Mouse (Mus musculus) heart, adult 2 months (tissue): ENCODE data around the gene Col6a2. TPM values are rescaled to one million over a fixed set of nuclear protein-coding genes. Genes with fewer than 3 reads are reported as not detected.

ENCODE experiments used
- DNase-seq, 2 experiments: peaks; one replicate each; pipeline ENCODE4 v3.0.0; 2021
- H3K27ac ChIP-seq: fragments of 200-600 bp; 2 replicates; pipeline ENCODE4 v1.8.1; 2022
- H3K27me3 ChIP-seq: fragments of 200-500 bp; 2 replicates; pipeline ENCODE4 v1.6.1; 2012; ENCODE audit warnings: mild to moderate bottlenecking, low read length, inconsistent platforms, mixed read lengths; ENCODE audit not compliant: control insufficient read depth, insufficient read depth
- H3K36me3 ChIP-seq: fragments of 200-500 bp; 2 replicates; pipeline ENCODE4 v1.6.1; 2012; ENCODE audit warnings: low read length, inconsistent platforms; ENCODE audit not compliant: control insufficient read depth, insufficient read depth
- H3K4me1 ChIP-seq: fragments of 200-500 bp; 2 replicates; pipeline ENCODE4 v1.6.1; 2011; ENCODE audit warnings: low read length; ENCODE audit not compliant: control insufficient read depth, insufficient read depth
- H3K4me3 ChIP-seq: fragments of 200-600 bp; 2 replicates; pipeline ENCODE4 v1.8.1; 2022
- H3K79me2 ChIP-seq: fragments of 200-500 bp; replicated peaks from 2 replicates; pipeline ENCODE4 v1.6.1; 2012; ENCODE audit warnings: mild to moderate bottlenecking, inconsistent platforms, low read length, moderate library complexity, mixed read lengths; ENCODE audit not compliant: control insufficient read depth, insufficient read depth
- H3K9ac ChIP-seq: fragments of 200-500 bp; 2 replicates; pipeline ENCODE4 v1.6.1; 2012; ENCODE audit warnings: low read depth, mild to moderate bottlenecking, control low read depth, inconsistent platforms, low read length, mixed read lengths
- CTCF ChIP-seq: fragments of 200-600 bp; IDR thresholded peaks from 2 replicates; pipeline ENCODE4 v1.8.1; 2022; ENCODE audit warnings: antibody characterized with exemption, mild to moderate bottlenecking, moderate library complexity
- EP300 ChIP-seq: fragments of 200-500 bp; IDR thresholded peaks from 2 replicates; pipeline ENCODE4 v1.6.1; 2011; ENCODE audit warnings: low read depth, low read length, control low read depth; ENCODE audit not compliant: insufficient read depth
- POLR2A ChIP-seq: fragments of 200-500 bp; IDR thresholded peaks from 2 replicates; pipeline ENCODE4 v1.6.1; 2011; ENCODE audit warnings: mild to moderate bottlenecking, low read depth, low read length, control low read depth; ENCODE audit not compliant: insufficient read depth
- WGBS: fragments of 180-500 bp; shearing (Covaris S2); methylation state at CpG from one replicate; pipeline ENCODE4 v1.1.7; 2018; 5-methylcytosine and 5-hydroxymethylcytosine counted together
- intact Hi-C: fragments of 180-260 bp; cut with DNase I; formaldehyde crosslinking; loops from one replicate; pipeline ENCODE4 v1.15.1; 2025
- polyA plus RNA-seq: library from polyadenylated mRNA; depleted of rRNA; stranded (reverse); fragments of >200 nt; gene quantifications from 2 replicates; pipeline ENCODE4 v1.2.3, GENCODE M21; 2012
- total RNA-seq, 2 experiments: library from RNA; stranded (reverse); gene quantifications; 2 replicates each; pipeline ENCODE4 v1.2.3; 2021

Col6a2 gene
- total and polyA plus RNA-seq, 3 experiments, result 36.0 to 70.2 (median 65.5) TPM

GRCm38 (mm10) chr10:76665551-76665950 is 42.1 kb upstream of the Col6a2 start:
- H3K4me1 ChIP-seq, result peaks cover 2% of the 10 kb centered on the region; the same call in 1 of the 2 replicates
- no peak overlapping the region for H3K9ac ChIP-seq
- H3K79me2 ChIP-seq, result no peaks in the 10 kb centered on the region
- no peak overlapping the region for H3K27ac ChIP-seq
- intact Hi-C loops, result no loop called here
- TF ChIP-seq EP300, result no peak
- TF ChIP-seq POLR2A, result no peak
- TF ChIP-seq CTCF, result no peak
- no peaks in the 10 kb centered on the region for H3K36me3 ChIP-seq
- H3K4me3 ChIP-seq, result no peak overlapping the region
- no peak for DNase-seq
- H3K27me3 ChIP-seq, result no peaks in the 10 kb centered on the region
- 94% methylated on average over 11 of the region's 11 CpGs for WGBS

- no peak overlapping the region for H3K4me3 ChIP-seq
- WGBS, result 61% methylated on average over 20 of the region's 20 CpGs
- H3K79me2 ChIP-seq, result no peaks in the 10 kb centered on the region
- H3K27ac ChIP-seq, result no peak overlapping the region; the same call in 1 of the 2 replicates
- no peaks in the 10 kb centered on the region for H3K27me3 ChIP-seq
- peak; percentile 79 to 86 for DNase-seq
- TF ChIP-seq EP300 (0 out of 2 replicates have a peak, but pooled peaks have one; percentile 34), CTCF (no peak), POLR2A (no peak)
- no peaks in the 10 kb centered on the region for H3K36me3 ChIP-seq
- no peak overlapping the region for H3K9ac ChIP-seq
- peaks cover 2% of the 10 kb centered on the region; the same call in 1 of the 2 replicates for H3K4me1 ChIP-seq
- intact Hi-C loops, result no loop called here
Measured at GRCm38 (mm10) chr10:76664156-76665115, 41.0 kb upstream of the Col6a2 start.

GRCm38 (mm10) chr10:76653345-76654336 is 30.2 kb upstream of the Col6a2 start:
- H3K79me2 ChIP-seq, result no peaks in the 10 kb centered on the region
- H3K27me3 ChIP-seq, result no peaks in the 10 kb centered on the region
- H3K4me3 ChIP-seq, result no peak overlapping the region
- no peak overlapping the region for H3K9ac ChIP-seq
- WGBS, result 71% methylated on average over 11 of the region's 11 CpGs
- DNase-seq, result no peak
- no peaks in the 10 kb centered on the region for H3K36me3 ChIP-seq
- intact Hi-C loops, result no loop called here
- H3K27ac ChIP-seq, result no peak overlapping the region
- no peak for TF ChIP-seq CTCF
- TF ChIP-seq POLR2A, result no peak
- TF ChIP-seq EP300, result no peak
- peaks cover 2% of the 10 kb centered on the region; the same call in 1 of the 2 replicates for H3K4me1 ChIP-seq

- Histone ChIP-seq H3K27ac (no peak overlapping the region), H3K36me3 (no peaks in the 10 kb centered on the region), H3K4me3 (no peak overlapping the region), H3K79me2 (no peaks in the 10 kb centered on the region), H3K4me1 (peaks cover 4% of the 10 kb centered on the region; the same call in 1 of the 2 replicates), H3K27me3 (no peaks in the 10 kb centered on the region), H3K9ac (no peak overlapping the region)
- intact Hi-C loops, result no loop called here
- WGBS, result 45% methylated on average over 12 of the region's 12 CpGs
- TF ChIP-seq EP300 (no peak), POLR2A (no peak), CTCF (no peak)
- DNase-seq, result peak in 1 of 2 experiments; percentile 22
Measured at GRCm38 (mm10) chr10:76650662-76651342, 27.4 kb upstream of the Col6a2 start.

DNA sequence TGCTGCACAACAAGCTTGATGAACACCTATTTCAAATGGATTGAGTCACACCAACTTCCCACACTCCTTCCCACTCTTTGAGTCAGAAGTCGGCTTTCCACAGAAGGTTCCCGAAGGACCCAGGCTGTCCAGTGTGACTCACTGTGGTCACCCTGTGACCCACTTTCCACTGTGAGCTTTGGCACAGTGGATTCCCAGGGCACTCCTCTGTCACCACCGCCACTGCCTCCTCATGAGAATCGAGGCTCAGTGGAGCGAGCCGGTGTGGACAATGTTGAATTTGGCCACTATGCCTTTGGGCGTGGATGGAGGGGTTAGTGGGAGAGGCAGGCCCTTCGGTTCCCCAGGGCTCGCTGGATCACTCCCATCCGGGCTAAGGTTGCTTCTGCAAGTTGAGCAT is 25.3 kb upstream of the Col6a2 start:
- TF ChIP-seq EP300 (no peak), POLR2A (no peak), CTCF (no peak)
- WGBS, result 74% methylated on average over 10 of the region's 10 CpGs
- Histone ChIP-seq H3K9ac (no peak overlapping the region), H3K4me3 (no peak overlapping the region), H3K79me2 (no peaks in the 10 kb centered on the region), H3K4me1 (peaks cover 4% of the 10 kb centered on the region; the same call in 1 of the 2 replicates), H3K27ac (peak overlapping the region; percentile 0; the same call in 1 of the 2 replicates), H3K36me3 (no peaks in the 10 kb centered on the region), H3K27me3 (no peaks in the 10 kb centered on the region)
- DNase-seq, result peak; percentile 70 to 81
- intact Hi-C loops, result no loop called here
